Mouse (Mus musculus) cerebellum, adult (tissue): Measurements from ENCODE around the gene Ndufb8.

Experiments
- ATAC-seq: cut with Nextera tagmentation; 2 replicates; pipeline ENCODE4 v1.9.2; 2017; ENCODE audit warnings: mild to moderate bottlenecking, moderate library complexity, mixed read lengths; ENCODE audit not compliant: insufficient number of reproducible peaks, low FRiP score, low TSS enrichment

Gene Ndufb8

GRCm38 (mm10) chr19:44537416-44537815 lies 17.8 kb downstream of the Ndufb8 start:
- ATAC-seq: no peak

- ATAC-seq: no peak
Observed at GRCm38 (mm10) chr19:44535376-44535775, 19.9 kb downstream of the Ndufb8 start.

GRCm38 (mm10) chr19:44530018-44530417 lies 25.2 kb downstream of the Ndufb8 start:
- ATAC-seq: no peak

- no peak for ATAC-seq
Observed at GRCm38 (mm10) chr19:44525551-44526205, 29.6 kb downstream of the Ndufb8 start.

DNA sequence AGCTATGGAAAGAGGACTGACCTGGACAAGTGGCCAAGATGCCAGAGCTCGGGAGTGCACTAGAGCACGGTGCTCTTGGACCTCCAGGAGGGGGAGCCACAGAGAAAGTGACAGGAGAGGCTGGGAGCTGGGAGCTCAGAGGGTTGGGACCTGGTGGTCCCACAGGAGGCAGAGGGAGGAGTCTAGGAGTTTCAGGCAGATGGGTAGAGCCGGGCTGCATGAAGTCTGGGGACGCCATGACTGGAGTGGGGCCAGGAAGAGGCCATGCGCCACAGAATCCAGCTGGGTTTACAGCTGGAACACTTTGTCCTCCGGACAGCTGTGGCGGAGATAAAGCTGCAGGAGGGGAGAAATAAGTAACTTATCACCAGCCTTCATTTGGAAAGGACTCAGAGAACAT lies 36.1 kb downstream of the Ndufb8 start:
- ATAC-seq: no peak

DNA sequence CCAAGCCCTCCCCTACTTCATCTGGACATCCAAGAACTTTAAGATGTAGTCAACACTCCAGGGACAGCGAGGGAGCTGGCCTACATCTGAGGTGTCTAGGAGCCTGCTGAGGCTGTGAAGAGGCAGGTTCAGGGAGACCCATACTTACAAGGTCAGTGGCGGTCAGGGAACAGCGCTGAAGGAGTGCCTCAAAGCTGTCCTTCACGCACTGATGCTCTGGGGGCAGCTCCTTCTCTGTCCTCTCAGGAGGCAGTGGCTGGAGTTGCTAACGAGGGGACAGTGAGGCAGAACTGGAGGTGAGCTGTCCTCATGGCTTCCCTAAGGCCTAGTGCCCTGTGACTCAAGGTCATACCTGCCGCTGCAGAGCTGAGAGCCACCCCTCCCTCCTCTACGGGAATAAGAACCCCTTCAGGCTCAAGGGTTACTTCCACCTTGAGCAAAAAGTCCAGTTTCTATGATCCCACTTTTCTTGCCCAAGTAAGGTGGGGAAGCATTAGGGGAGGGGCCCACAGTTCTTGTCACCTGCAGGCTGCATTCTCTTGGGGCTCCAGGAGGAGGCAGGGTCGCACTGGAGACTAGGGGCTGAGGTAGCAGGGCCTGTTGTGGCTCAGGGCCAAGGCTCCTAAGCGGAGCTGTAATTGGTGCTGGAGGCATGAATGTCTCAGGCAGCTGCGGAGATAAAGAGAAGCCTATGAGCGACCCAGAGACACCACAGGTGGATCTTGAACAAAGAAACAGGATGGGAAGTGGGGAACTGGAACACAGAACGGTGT lies 37.1 kb downstream of the Ndufb8 start:
- ATAC-seq: no peak

GRCm38 (mm10) chr19:44515769-44516168 lies 39.5 kb downstream of the Ndufb8 start:
- ATAC-seq: no peak

DNA sequence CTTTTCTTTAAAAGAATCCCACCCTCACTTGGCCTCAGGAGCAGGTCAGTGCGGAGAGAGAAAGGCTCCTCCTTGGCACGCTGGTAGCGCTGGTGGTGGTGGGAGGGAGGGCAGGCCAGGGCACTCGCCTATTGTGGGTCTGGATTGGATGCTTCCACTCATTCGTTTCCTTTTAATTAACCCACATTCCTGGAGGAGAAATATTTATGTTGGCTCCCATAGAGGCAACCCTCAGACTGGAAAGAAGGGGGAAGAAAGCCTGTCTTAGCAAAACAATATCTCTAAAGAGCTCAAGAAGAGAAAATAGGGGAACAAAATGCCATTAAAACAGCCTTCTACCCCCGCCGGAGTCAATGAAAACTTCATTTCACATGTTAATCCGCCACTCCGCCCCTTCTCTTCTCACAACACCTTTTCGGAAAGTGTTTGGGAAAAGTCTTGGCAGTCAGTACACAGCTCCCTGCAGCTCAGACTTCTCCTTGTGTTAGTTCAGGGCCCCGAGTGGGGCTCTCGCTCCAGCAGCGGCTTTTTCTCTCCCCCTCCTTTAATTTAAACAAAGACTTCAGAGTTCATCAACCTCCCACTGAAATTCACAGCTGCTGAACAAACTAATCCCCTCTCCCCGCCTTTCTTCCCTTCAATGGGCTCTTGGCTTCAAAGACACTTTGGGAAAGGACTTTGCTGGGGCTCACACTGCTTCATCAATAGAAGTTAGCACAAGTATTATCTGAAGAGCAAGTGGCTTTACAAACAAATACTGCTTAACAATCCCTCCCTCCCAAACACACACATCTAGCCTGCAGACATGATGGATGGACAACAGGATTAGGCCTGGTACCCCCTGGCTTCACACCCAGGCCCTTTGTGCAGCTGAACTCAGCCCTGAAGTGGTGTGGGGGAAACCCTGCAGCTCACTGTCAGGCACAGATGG lies 40.5 kb downstream of the Ndufb8 start:
- ATAC-seq: no peak

GRCm38 (mm10) chr19:44513921-44514482 lies 41.2 kb downstream of the Ndufb8 start:
- ATAC-seq: no peak

- no peak for ATAC-seq
Observed at GRCm38 (mm10) chr19:44513054-44513833, 42.0 kb downstream of the Ndufb8 start.

DNA sequence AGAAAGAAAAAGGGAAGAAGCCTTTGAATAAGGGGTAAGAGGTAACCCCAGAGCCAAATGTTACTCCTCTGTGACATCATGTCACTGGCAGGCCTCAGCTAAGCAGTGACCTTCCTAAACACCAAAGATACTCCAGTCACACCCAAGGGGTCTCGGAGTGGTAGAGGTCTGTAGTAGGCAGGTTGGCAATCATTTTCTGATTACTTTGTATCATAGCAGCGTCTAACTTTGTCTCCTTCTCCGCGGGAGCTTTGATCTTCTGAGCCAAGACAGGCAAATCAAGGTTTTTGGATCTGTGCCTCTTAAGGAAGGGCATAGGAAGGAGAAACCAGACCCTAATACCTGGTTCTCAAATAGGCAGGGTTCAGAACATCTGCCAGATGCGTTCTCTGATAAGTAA lies 42.6 kb downstream of the Ndufb8 start:
- ATAC-seq: no peak

DNA sequence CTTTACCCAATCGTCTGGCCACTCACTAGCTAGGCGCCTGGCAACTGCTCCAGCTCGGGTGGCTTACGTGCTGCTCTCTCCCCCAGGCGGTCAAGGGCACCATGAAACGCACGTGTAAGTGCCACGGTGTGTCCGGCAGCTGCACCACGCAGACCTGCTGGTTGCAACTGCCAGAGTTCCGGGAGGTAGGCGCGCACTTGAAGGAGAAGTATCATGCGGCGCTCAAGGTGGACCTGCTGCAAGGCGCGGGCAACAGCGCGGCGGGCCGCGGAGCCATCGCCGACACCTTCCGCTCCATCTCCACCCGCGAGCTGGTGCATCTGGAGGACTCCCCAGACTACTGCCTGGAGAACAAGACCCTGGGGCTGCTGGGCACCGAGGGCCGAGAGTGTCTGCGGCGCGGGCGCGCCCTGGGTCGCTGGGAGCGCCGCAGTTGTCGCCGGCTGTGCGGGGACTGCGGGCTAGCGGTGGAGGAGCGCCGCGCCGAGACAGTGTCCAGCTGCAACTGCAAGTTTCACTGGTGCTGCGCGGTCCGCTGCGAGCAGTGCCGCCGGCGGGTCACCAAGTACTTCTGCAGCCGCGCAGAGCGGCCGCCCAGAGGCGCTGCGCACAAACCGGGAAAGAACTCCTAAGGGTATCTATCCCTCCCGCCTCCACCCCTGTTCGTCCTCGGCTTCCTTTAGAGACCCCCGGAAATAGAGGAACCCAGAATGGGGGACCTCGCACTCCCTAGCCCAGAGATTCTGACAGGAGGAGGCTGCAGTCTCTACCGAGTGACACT lies 43.6 kb downstream of the Ndufb8 start:
- no peak for ATAC-seq

DNA sequence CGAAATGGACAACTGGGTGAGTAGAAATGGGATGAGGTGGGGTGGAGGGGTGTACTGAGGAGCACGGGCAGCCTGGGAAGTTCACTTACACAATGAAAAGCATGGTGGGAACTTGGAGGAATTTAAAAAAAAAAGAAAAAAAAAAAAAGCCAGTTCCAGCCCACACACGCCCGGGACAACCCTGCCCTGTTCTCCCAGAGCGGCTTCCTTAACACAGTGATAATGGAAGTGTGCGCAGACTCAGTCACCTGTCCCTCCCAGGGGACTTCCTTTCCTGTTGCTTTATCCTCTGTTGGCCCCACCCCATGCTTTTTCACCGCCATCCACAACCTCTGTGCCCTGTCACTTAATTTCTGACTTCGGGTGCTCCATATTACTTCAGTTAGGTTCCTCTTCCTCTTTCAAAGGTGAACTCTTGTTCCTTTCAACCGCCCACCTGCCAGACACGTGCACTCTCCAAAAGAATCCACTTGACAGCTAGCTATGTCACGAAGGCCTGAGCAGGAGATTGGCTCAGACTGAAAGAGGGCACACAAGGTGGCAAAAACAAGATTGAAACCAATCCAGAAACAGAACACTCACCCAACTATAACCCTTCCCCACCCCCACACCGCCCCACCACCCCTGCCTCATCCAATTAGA lies 44.6 kb downstream of the Ndufb8 start:
- ATAC-seq: no peak

DNA sequence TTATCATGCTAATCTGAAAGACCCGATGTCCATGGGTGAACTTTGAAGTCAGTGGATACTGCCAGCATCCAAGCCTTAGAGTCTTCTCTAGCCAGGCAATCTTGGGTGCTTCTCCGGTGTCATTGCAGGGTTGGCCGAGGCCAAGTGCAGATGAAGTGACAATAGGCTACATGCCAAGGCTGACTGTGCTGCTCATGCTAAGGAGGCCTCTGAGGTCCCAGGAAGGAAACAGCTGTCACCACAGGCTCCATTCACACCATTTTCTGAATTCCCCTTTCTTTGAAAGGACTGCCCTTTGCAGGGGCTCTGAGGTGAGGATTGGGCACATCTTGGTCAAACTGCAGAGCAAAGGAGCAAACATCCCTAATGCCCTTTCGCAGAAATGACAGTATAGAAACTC lies 52.5 kb downstream of the Ndufb8 start:
- ATAC-seq: no peak

- no peak for ATAC-seq
Observed at GRCm38 (mm10) chr19:44501925-44502324, 53.3 kb downstream of the Ndufb8 start.

DNA sequence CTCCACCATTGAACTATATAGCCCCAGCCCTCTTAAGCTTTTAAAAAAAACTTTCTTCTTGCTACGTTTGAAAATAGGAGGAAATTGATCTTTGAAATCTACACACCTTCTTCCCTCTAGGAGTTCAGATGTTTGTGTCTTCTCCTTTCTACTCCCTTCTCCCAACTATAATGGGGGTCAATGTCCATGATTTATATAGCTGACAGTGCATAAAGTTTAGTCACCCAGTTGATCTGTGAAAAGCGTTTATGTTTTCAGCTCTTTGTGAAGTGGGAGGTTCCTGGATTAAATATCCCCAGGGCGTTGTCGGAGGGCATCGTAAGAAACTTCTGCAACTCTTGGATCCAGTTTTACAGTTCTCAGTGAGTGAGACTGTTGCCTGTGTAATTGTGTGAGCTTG lies 55.0 kb downstream of the Ndufb8 start:
- ATAC-seq: no peak

DNA sequence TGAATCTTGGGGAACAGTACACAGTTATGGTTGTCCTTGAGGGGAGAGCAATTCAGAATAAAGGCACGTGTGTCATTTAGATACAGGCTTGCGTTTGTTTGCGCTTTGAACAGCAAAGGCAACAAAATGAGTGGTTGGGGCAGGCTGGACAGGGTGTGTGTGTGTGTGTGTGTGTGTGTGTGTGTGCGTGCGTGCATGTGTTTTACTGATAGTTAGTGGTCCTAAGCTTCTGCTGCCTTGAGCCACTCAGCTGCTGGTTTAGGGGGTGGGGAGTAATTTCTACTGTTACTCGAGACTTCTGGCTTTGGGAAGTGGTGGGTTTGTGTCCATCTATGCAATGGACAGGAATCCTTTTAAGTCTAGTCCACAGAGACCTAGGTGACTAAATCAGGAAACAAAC lies 56.3 kb downstream of the Ndufb8 start:
- no peak for ATAC-seq
